25 mouse cellular contexts compared by ENCODE assay signal in the genomic region with DNA sequence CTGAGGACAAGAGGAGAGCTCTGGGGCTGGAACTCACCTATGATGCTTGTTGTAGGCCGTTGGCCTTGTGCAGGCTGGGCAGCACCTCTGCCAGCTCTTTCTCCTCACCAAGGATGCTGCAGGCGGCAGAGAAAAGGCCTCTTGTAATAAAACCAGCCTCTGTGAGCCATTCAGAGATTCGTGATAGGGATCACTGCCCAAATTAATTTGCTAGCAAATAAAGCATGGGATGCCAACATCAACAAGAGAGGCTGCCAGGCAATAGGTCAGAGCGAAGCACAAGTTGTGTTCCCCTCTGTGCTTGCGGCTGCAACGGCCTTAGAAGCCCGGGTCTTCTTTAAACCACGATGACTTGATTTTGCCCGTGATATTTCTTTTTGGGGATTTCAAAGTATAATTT.
DNase-seq lines count a peak whose midpoint lies in the region; TF ChIP-seq lines count a peak whose summit lies in the region.
"Had no signal": no experiment of that assay in that cellular context is flagged by ENCODE, and none has a peak within 500 bp of the region (broad histone marks: within the 10 kb centered on the region; RNA-seq: fewer than 3 reads in every experiment).

No protein-coding gene starts in this region.

- TF ChIP-seq CTCF in kidney, adult 2 months (conservative IDR thresholded peaks at IDR 0.05; ENCODE audit: insufficient read depth, insufficient read length, low read depth, low read length), result no peak
- TF ChIP-seq CTCF in liver, adult 2 months (IDR thresholded peaks at IDR 0.05; ENCODE audit: low read depth, low read length), result no peak

- H3K79me2 ChIP-seq in liver, adult 2 months (ENCODE audit: control insufficient read depth, insufficient read depth, low read length), result no peaks in the 10 kb centered on the region

- no peaks in the 10 kb centered on the region for H3K36me3 ChIP-seq in kidney, adult 2 months (ENCODE audit: control insufficient read depth, insufficient read depth, low read length)
- no peaks in the 10 kb centered on the region for H3K36me3 ChIP-seq in liver, adult 2 months (ENCODE audit: control insufficient read depth, insufficient read depth, low read length)
- H3K36me3 ChIP-seq: embryonic facial prominence, embryonic 12.5 days; heart, embryonic 10.5 days; heart, embryonic 15.5 days; limb, embryonic 10.5 days; limb, embryonic 15.5 days; liver, embryonic 15.5 days; neural tube, embryonic 13.5 days had no signal

- WGBS in kidney, adult 2 months, result 51% methylated on average over 9 of the region's 9 CpGs
- 70% methylated on average over 9 of the region's 9 CpGs for WGBS in liver, adult 2 months

- H3K9ac ChIP-seq in liver, adult 2 months (ENCODE audit: low read depth, low read length), result no peak overlapping the region
- H3K9ac ChIP-seq: embryonic facial prominence, embryonic 12.5 days; heart, embryonic 15.5 days; limb, embryonic 15.5 days; liver, embryonic 15.5 days; lung, embryonic 14.5 days; neural tube, embryonic 13.5 days had no signal

- no peak overlapping the region for H3K4me3 ChIP-seq in kidney, adult 2 months (ENCODE audit: insufficient read depth, low read depth, low read length)
- no peak overlapping the region for H3K4me3 ChIP-seq in liver, adult 2 months (ENCODE audit: insufficient read depth, low read depth, low read length)
- H3K4me3 ChIP-seq: embryonic facial prominence, embryonic 12.5 days; heart, embryonic 10.5 days; heart, embryonic 15.5 days; limb, embryonic 10.5 days; limb, embryonic 15.5 days; liver, embryonic 15.5 days; neural tube, embryonic 13.5 days had no signal

- H3K27me3 ChIP-seq in kidney, adult 2 months (replicated peaks; ENCODE audit: control insufficient read depth, insufficient read depth, low read length), result no peaks in the 10 kb centered on the region
- H3K27me3 ChIP-seq in liver, adult 2 months (ENCODE audit: control insufficient read depth, insufficient read depth, low read length), result no peaks in the 10 kb centered on the region
- H3K27me3 ChIP-seq: embryonic facial prominence, embryonic 12.5 days; heart, embryonic 15.5 days; limb, embryonic 15.5 days; liver, embryonic 15.5 days; neural tube, embryonic 13.5 days had no signal

- H3K27ac ChIP-seq in kidney, adult 2 months (ENCODE audit: insufficient read depth, low read depth, low read length), result no peak overlapping the region
- no peak overlapping the region for H3K27ac ChIP-seq in liver, adult 2 months (replicated peaks; ENCODE audit: insufficient read depth, low read depth, low read length)
- H3K27ac ChIP-seq: embryonic facial prominence, embryonic 12.5 days; heart, embryonic 10.5 days; heart, embryonic 15.5 days; limb, embryonic 10.5 days; limb, embryonic 15.5 days; liver, embryonic 15.5 days; neural tube, embryonic 13.5 days had no signal

- TF ChIP-seq POLR2A in kidney, adult 2 months (IDR thresholded peaks at IDR 0.05; ENCODE audit: low read depth, low read length), result no peak
- TF ChIP-seq POLR2A in liver, adult 2 months (IDR thresholded peaks at IDR 0.05; ENCODE audit: extremely low read depth, insufficient read depth, low read length), result no peak

- DNase-seq in cerebellum, postnatal 10 days, result peak; percentile 65 to 70
- DNase-seq in cerebellum, adult 11-12 months, result no peak
- peak; percentile 47 for DNase-seq in kidney, adult 2 months
- DNase-seq in kidney, postnatal 14 days, result no peak
- peak; percentile 60 for DNase-seq in liver, adult 2 months (ENCODE audit: extremely low read depth, low read depth, low spot score)
- no peak for DNase-seq in liver
- peak; percentile 46 for DNase-seq in fat pad, adult 2 months (ENCODE audit: extremely low read depth, low read depth, low spot score)
- DNase-seq in urinary bladder, postnatal 4 days (ENCODE audit: low spot score in 2 of 2), result no peak
- DNase-seq: adrenal gland, postnatal 10 days; cerebellum, adult 2 months; cerebellum, postnatal 36 days; gastrocnemius, postnatal 10 days; kidney, adult 18-20 months; lung, embryonic 14.5 days; lung, postnatal 14 days; right cerebral cortex, postnatal 4 days; thymus, adult 2 months; thymus, postnatal 36 days had no signal

- H3K4me1 ChIP-seq in kidney, adult 2 months (ENCODE audit: control insufficient read depth, insufficient read depth, low read length), result no peaks in the 10 kb centered on the region
- no peaks in the 10 kb centered on the region for H3K4me1 ChIP-seq in liver, adult 2 months (ENCODE audit: control insufficient read depth, insufficient read depth, low read length)
- H3K4me1 ChIP-seq: embryonic facial prominence, embryonic 12.5 days; heart, embryonic 10.5 days; heart, embryonic 15.5 days; limb, embryonic 10.5 days; limb, embryonic 15.5 days; liver, embryonic 15.5 days had no signal

Comparison
In these comparisons a context has a peak if more than half of its experiments do, and no peak if none do; other contexts are left out.
1. DNase-seq: peak in cerebellum, postnatal 10 days (2 of 2), kidney, adult 2 months (single experiment), liver, adult 2 months (single experiment) and fat pad, adult 2 months (single experiment); none in cerebellum, adult 11-12 months (single experiment), kidney, postnatal 14 days (single experiment), liver (single experiment) and urinary bladder, postnatal 4 days (0 of 2).